Mouse (Mus musculus) A20 (cell line): Measurements from ENCODE around the gene Tceal3.
"Not testable (repeated sequence)": the region's sequence is repeated elsewhere in the genome, so short reads cannot be mapped to it uniquely, and the experiment has no call there.

Experiments used
- DNase-seq: peaks from one replicate; pipeline ENCODE4 v3.0.0-alpha.2; 2011; ENCODE audit warnings: low read depth, low spot score

The Tceal3 gene

GRCm38 (mm10) chrX:136590199-136590896 lies at the start of gene Tceal3:
TSS of gene Tceal3 (plus strand) at chrX:136590842.
- DNase-seq = no peak

- not testable (repeated sequence) for DNase-seq
These were observed 46.7 kb upstream of the Tceal3 start, which contains the start of gene Kir3dl2 for GRCm38 (mm10) chrX:136543956-136544355. TSS of gene Kir3dl2 (minus strand) at chrX:136544056.

GRCm38 (mm10) chrX:136569094-136569493 lies 21.5 kb upstream of the Tceal3 start:
- not testable (repeated sequence) for DNase-seq

GRCm38 (mm10) chrX:136584617-136585016 lies 6.0 kb upstream of the Tceal3 start:
- no peak for DNase-seq

- DNase-seq = no peak
These were observed 235 bp downstream of the Tceal3 start for GRCm38 (mm10) chrX:136590897-136591257.

- DNase-seq = peak; percentile 38
These were observed 8.8 kb downstream of the Tceal3 start for GRCm38 (mm10) chrX:136599416-136599815.

GRCm38 (mm10) chrX:136606951-136607350 lies 16.3 kb downstream of the Tceal3 start:
- no peak for DNase-seq

GRCm38 (mm10) chrX:136607395-136607794 lies 16.8 kb downstream of the Tceal3 start:
- DNase-seq = no peak

GRCm38 (mm10) chrX:136611346-136611745 lies 20.7 kb downstream of the Tceal3 start:
- no peak for DNase-seq

GRCm38 (mm10) chrX:136615889-136616288 lies 25.2 kb downstream of the Tceal3 start:
- not testable (repeated sequence) for DNase-seq

- peak; percentile 44 for DNase-seq
These were observed 34.4 kb downstream of the Tceal3 start for GRCm38 (mm10) chrX:136624905-136625569.

GRCm38 (mm10) chrX:136625959-136626358 lies 35.3 kb downstream of the Tceal3 start:
- DNase-seq = no peak

- no peak for DNase-seq
These were observed 44.5 kb downstream of the Tceal3 start for GRCm38 (mm10) chrX:136635116-136635515.

- DNase-seq = no peak
These were observed 49.1 kb downstream of the Tceal3 start for GRCm38 (mm10) chrX:136639754-136640153.

GRCm38 (mm10) chrX:136645857-136646256 lies 55.2 kb downstream of the Tceal3 start:
- DNase-seq = not testable (repeated sequence)

- DNase-seq = no peak
These were observed 75.7 kb downstream of the Tceal3 start for GRCm38 (mm10) chrX:136666281-136666706.

GRCm38 (mm10) chrX:136666762-136667464 lies 76.3 kb downstream of the Tceal3 start:
- not testable (repeated sequence) for DNase-seq

GRCm38 (mm10) chrX:136668794-136669193 lies 78.2 kb downstream of the Tceal3 start:
- no peak for DNase-seq

GRCm38 (mm10) chrX:136680989-136681388 lies 90.3 kb downstream of the Tceal3 start:
- DNase-seq = no peak

- not testable (repeated sequence) for DNase-seq
These were observed 101.1 kb downstream of the Tceal3 start for GRCm38 (mm10) chrX:136691606-136692293.

GRCm38 (mm10) chrX:136692294-136692675 lies 101.6 kb downstream of the Tceal3 start:
- DNase-seq = no peak

GRCm38 (mm10) chrX:136693196-136693595 lies 102.6 kb downstream of the Tceal3 start:
- no peak for DNase-seq
